Mouse (Mus musculus): ENCODE data around the gene Galnt6. TPM values are rescaled to one million over a fixed set of nuclear protein-coding genes. Genes with fewer than 3 reads are reported as not detected.
A peak's percentile ranks its signal among the peaks of the same experiment; 100 is the strongest.

The Galnt6 gene
- polyA plus RNA-seq, 1 experiment from 2014 or later = 0.14 TPM

DNA sequence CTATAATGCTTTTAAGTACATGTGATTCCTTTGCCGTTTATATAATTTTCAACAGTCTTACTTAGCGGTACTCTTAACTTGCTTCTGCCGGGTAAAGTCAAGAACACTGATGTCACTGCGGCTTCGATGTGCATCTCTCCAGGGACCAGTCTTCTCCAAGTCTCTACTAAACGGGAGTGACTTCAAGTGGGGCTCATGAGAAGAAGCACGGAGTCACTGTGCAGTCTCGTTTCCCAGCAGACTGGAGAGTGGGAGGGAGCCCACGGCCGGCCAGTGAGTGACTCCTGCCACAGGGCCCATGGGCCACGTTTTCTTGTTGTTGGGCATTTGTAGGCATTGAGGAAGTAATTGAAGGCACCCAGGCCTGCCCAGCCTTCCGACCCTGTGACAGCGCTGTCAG lies 38.7 kb upstream of the Galnt6 start:
- H3K9ac ChIP-seq (replicated peaks; ENCODE audit: low read length) = no peak overlapping the region
- H3K9me3 ChIP-seq (ENCODE audit: control insufficient read depth, low read length) = no peaks in the 10 kb centered on the region
- no peak for ATAC-seq (ENCODE audit: low FRiP score, low TSS enrichment)
- H3K36me3 ChIP-seq (ENCODE audit: control insufficient read depth, insufficient read depth, low read length) = peaks cover 13% of the 10 kb centered on the region
- H3K4me2 ChIP-seq (ENCODE audit: low read length) = no peak overlapping the region
- H3K27me3 ChIP-seq (ENCODE audit: control insufficient read depth, insufficient read depth, low read length) = no peaks in the 10 kb centered on the region
- no peak overlapping the region for H3K4me3 ChIP-seq (replicated peaks; ENCODE audit: low read depth, low read length)
- no peak for DNase-seq
- WGBS = 89% methylated on average over 13 of the region's 13 CpGs
- peaks cover 9% of the 10 kb centered on the region; the same call in 1 of the 2 replicates for H3K4me1 ChIP-seq (ENCODE audit: control insufficient read depth, insufficient read depth, low read length)
- no peak overlapping the region for H3K27ac ChIP-seq (replicated peaks; ENCODE audit: low read depth, low read length)

DNA sequence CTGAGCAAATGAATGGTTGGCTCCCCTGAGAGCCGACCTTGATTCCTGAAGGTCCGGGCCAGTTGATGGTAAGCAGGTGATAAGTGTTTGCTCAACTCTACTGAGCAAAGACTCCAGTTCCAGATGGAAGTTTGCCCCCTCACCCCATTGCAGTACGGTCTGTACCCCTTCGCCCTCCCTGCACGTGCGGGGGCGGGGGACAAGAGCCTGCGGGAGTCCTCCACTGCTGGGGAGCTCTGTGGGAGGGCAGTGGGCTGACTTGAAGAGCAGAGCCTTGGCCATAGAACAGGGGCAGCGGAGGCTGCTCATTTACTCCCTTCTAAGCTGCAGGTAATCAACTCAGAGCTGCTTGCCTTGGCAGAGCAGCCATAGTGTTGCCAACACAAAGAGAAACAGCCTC lies 37.6 kb upstream of the Galnt6 start:
- no peaks in the 10 kb centered on the region for H3K27me3 ChIP-seq (ENCODE audit: control insufficient read depth, insufficient read depth, low read length)

DNA sequence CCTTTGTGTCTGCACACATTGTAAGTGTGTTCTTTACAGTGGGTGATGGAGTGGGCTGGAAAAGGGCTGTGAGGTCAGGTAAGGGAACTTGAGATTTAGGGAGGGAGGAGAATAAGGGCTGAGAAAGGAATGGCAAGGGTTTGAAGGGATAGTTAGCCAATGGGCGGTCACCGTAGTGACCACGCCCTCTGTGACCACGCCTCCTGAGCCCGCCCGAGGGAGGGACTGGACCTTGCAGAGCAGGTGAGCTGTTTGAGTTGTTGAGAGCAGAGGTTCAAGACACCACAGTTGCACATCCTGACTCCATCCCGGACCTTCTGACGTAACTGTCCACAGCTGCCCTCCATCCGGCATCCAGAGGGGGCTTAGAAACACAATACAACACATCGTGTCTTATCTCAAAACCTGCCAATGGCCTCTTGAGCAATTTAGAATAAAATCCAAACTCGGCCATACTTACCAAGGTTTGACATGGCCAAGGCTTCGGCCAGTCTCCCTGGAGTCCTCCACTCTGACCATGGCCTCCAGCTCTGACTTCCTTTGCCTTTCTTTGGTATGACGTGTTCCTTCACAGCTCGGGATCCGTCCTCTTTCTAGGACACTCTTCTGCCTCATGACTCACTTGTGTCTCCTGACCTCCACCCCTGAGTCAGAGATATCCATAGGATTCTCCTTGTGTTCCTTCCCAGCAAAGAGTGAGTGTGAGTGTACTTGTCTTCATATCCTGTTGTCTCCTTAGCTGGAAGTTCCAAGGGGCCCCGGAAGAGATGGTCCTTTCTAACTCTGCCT lies 35.2 kb upstream of the Galnt6 start:
- H3K4me2 ChIP-seq (ENCODE audit: low read length) = no peak overlapping the region
- H3K27me3 ChIP-seq (ENCODE audit: control insufficient read depth, insufficient read depth, low read length) = no peaks in the 10 kb centered on the region
- H3K9ac ChIP-seq (replicated peaks; ENCODE audit: low read length) = no peak overlapping the region
- no peaks in the 10 kb centered on the region for H3K9me3 ChIP-seq (ENCODE audit: control insufficient read depth, low read length)
- H3K4me1 ChIP-seq (ENCODE audit: control insufficient read depth, insufficient read depth, low read length) = peaks cover 24% of the 10 kb centered on the region; the same call in 1 of the 2 replicates
- no peak for ATAC-seq (ENCODE audit: low FRiP score, low TSS enrichment)
- no peak overlapping the region for H3K27ac ChIP-seq (replicated peaks; ENCODE audit: low read depth, low read length)
- H3K36me3 ChIP-seq (ENCODE audit: control insufficient read depth, insufficient read depth, low read length) = peaks cover 13% of the 10 kb centered on the region; the same call in 1 of the 2 replicates
- no peak for DNase-seq
- 86% methylated on average over 16 of the region's 16 CpGs for WGBS
- H3K4me3 ChIP-seq (replicated peaks; ENCODE audit: low read depth, low read length) = no peak overlapping the region

More for the DNA sequence above, 37.6 kb upstream of the Galnt6 start:
- DNase-seq = no peak
- H3K36me3 ChIP-seq (ENCODE audit: control insufficient read depth, insufficient read depth, low read length) = peaks cover 13% of the 10 kb centered on the region
- no peak overlapping the region for H3K27ac ChIP-seq (replicated peaks; ENCODE audit: low read depth, low read length)
- 77% methylated on average over 9 of the region's 9 CpGs for WGBS
- H3K9me3 ChIP-seq (ENCODE audit: control insufficient read depth, low read length) = no peaks in the 10 kb centered on the region
- H3K4me1 ChIP-seq (ENCODE audit: control insufficient read depth, insufficient read depth, low read length) = peaks cover 14% of the 10 kb centered on the region; the same call in 1 of the 2 replicates
- H3K9ac ChIP-seq (replicated peaks; ENCODE audit: low read length) = no peak overlapping the region
- ATAC-seq (ENCODE audit: low FRiP score, low TSS enrichment) = no peak
- no peak overlapping the region for H3K4me2 ChIP-seq (ENCODE audit: low read length)
- H3K4me3 ChIP-seq (replicated peaks; ENCODE audit: low read depth, low read length) = no peak overlapping the region

DNA sequence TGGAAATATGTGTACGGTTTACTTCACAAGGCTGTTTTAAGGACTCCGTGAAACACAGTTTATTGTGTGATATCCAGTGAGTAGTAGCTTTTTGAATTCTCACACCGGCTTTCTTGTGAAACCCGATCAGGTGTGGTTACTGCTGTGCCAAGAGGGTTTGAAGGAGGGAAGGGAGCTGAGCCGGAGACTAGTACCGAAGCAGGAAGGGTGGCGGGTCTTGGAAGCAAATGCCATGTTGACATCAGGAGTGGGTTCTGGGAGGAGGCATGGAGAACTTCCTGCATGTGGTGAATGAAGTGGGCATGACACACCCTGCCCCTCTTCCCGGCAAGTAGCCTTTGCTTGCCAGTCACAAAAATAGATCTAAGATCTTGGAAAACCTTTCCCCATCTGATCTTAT lies 33.5 kb upstream of the Galnt6 start:
- Histone ChIP-seq H3K27me3 (ENCODE audit: control insufficient read depth, insufficient read depth, low read length) (no peaks in the 10 kb centered on the region), H3K27ac (replicated peaks; ENCODE audit: low read depth, low read length) (peak overlapping the region; percentile 93), H3K36me3 (ENCODE audit: control insufficient read depth, insufficient read depth, low read length) (0 out of 2 replicates have a peak, but pooled peaks cover 6% of the 10 kb centered on the region), H3K4me2 (ENCODE audit: low read length) (peak overlapping the region; percentile 73), H3K9me3 (ENCODE audit: control insufficient read depth, low read length) (no peaks in the 10 kb centered on the region), H3K9ac (replicated peaks; ENCODE audit: low read length) (peak overlapping the region; percentile 80), H3K4me3 (replicated peaks; ENCODE audit: low read depth, low read length) (peak overlapping the region; percentile 85), H3K4me1 (ENCODE audit: control insufficient read depth, insufficient read depth, low read length) (peaks cover 24% of the 10 kb centered on the region; the same call in 1 of the 2 replicates)
- WGBS = 46% methylated on average over 8 of the region's 8 CpGs
- DNase-seq (no peak), ATAC-seq (ENCODE audit: low FRiP score, low TSS enrichment) (no peak)

DNA sequence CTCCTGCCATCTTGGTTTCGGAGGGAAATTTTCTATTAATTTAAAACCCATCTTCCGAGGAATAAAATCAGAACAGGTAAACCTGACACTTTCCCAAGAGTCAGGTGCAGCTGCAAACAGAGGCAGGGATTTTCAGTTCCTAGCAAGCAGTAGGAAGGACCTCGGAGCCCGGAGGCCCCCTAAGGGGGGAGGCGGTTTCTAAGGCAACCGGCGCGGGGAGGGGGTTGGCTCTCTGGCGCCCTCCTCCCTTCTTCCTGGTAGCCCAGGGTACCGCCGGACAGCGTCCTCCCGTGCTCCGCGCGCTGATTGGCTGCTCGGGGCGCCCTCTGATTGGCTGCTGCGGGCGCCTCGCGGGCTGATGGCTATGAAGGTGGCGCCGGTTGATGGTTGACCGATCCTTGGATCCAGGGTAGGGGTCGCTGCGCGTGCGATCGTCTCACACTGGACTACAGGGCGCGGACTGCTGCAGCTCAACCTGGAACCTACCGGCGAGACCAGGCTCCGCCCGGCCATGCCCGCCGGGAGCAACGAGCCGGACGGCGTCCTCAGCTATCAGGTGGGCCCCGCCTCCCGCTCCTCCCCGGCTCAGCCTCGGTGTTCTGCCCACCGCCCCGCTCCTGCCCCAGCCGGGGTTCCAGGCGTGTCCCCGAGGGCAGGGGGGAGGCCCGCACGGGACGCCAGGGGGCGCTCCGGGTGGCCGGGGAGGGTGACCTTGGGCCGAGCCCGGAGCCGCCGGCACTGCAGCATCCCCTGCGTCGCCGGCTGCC lies 32.4 kb upstream of the Galnt6 start, which contains the start of gene Slc4a8:
TSS of gene Slc4a8 (plus strand) at position 329 of the 767 bp plus-strand sequence.
- 0 out of 2 replicates have a peak, but pooled peaks cover 5% of the 10 kb centered on the region for H3K36me3 ChIP-seq (ENCODE audit: control insufficient read depth, insufficient read depth, low read length)
- peak within 1 kb of the TSS; percentile 93 for H3K27ac ChIP-seq (replicated peaks; ENCODE audit: low read depth, low read length)
- peak within 1 kb of the TSS; percentile 73 for H3K4me2 ChIP-seq (ENCODE audit: low read length)
- under 1% methylated on average over 64 of the region's 64 CpGs for WGBS
- peak within 1 kb of the TSS; percentile 85 for H3K4me3 ChIP-seq (replicated peaks; ENCODE audit: low read depth, low read length)
- no peaks in the 10 kb centered on the region for H3K9me3 ChIP-seq (ENCODE audit: control insufficient read depth, low read length)
- DNase-seq = peak; percentile 97
- peak; percentile 95 for ATAC-seq (ENCODE audit: low FRiP score, low TSS enrichment)
- H3K4me1 ChIP-seq (ENCODE audit: control insufficient read depth, insufficient read depth, low read length) = peaks cover 24% of the 10 kb centered on the region; the same call in 1 of the 2 replicates
- no peaks in the 10 kb centered on the region for H3K27me3 ChIP-seq (ENCODE audit: control insufficient read depth, insufficient read depth, low read length)
- peak within 1 kb of the TSS; percentile 80 for H3K9ac ChIP-seq (replicated peaks; ENCODE audit: low read length)

DNA sequence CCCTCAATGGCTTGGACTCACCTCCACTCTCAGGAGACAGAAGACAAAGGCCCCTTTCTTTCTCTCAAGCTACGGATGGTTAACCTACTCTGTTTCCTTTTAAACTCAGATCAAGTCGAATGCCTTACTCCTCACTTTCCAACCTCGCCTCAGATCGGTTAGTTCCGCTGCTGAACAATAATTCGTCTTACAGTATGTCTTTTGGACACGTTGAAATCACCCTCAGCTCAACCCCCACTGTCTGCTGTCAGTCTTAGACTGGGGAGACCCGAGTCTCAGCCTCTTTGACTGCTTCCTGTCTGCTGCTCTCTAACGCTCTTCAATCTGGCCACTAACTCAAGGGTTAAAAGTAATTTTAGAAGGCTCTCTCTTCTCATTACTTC lies 31.9 kb upstream of the Galnt6 start:
- peak overlapping the region; percentile 27; the same call in 1 of the 2 replicates for H3K9ac ChIP-seq (replicated peaks; ENCODE audit: low read length)
- H3K27ac ChIP-seq (replicated peaks; ENCODE audit: low read depth, low read length) = peak overlapping the region; percentile 93
- H3K4me3 ChIP-seq (replicated peaks; ENCODE audit: low read depth, low read length) = peak overlapping the region; percentile 85
- H3K9me3 ChIP-seq (ENCODE audit: control insufficient read depth, low read length) = no peaks in the 10 kb centered on the region
- 0 out of 2 replicates have a peak, but pooled peaks cover 2% of the 10 kb centered on the region for H3K36me3 ChIP-seq (ENCODE audit: control insufficient read depth, insufficient read depth, low read length)
- peak overlapping the region; percentile 73 for H3K4me2 ChIP-seq (ENCODE audit: low read length)
- 6% methylated on average over 9 of the region's 9 CpGs for whole genome bisulfite sequencing
- no peaks in the 10 kb centered on the region for H3K27me3 ChIP-seq (ENCODE audit: control insufficient read depth, insufficient read depth, low read length)
- peaks cover 24% of the 10 kb centered on the region; the same call in 1 of the 2 replicates for H3K4me1 ChIP-seq (ENCODE audit: control insufficient read depth, insufficient read depth, low read length)
- no peak for DNase-seq
- no peak for ATAC-seq (ENCODE audit: low FRiP score, low TSS enrichment)

DNA sequence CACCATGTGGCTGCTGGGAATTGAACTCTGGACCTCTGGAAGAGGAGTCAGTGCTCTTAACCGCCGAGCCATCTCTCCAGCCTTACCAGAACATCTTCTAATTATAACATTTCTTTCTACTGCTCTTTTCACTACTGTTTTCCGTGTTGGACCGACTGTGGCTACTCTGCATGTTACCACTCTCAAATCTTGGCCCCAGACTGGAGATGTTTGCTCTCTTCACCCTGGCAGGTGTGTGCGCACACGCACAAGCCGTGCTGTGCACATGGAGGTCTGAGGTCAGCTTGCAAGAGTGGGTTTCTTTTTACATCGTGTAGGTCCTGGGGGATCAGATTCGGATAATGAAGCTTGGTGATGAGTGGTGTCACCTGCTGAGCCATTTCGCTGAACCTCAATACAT lies 30.1 kb upstream of the Galnt6 start:
- Histone ChIP-seq H3K4me2 (ENCODE audit: low read length) (no peak overlapping the region), H3K36me3 (ENCODE audit: control insufficient read depth, insufficient read depth, low read length) (no peaks in the 10 kb centered on the region), H3K27me3 (ENCODE audit: control insufficient read depth, insufficient read depth, low read length) (no peaks in the 10 kb centered on the region), H3K9ac (replicated peaks; ENCODE audit: low read length) (no peak overlapping the region), H3K4me1 (ENCODE audit: control insufficient read depth, insufficient read depth, low read length) (peaks cover 24% of the 10 kb centered on the region; the same call in 1 of the 2 replicates), H3K9me3 (ENCODE audit: control insufficient read depth, low read length) (no peaks in the 10 kb centered on the region), H3K27ac (replicated peaks; ENCODE audit: low read depth, low read length) (no peak overlapping the region), H3K4me3 (replicated peaks; ENCODE audit: low read depth, low read length) (no peak overlapping the region)
- no peak for ATAC-seq (ENCODE audit: low FRiP score, low TSS enrichment)
- WGBS = 90% methylated on average over 10 of the region's 10 CpGs
- DNase-seq = no peak

DNA sequence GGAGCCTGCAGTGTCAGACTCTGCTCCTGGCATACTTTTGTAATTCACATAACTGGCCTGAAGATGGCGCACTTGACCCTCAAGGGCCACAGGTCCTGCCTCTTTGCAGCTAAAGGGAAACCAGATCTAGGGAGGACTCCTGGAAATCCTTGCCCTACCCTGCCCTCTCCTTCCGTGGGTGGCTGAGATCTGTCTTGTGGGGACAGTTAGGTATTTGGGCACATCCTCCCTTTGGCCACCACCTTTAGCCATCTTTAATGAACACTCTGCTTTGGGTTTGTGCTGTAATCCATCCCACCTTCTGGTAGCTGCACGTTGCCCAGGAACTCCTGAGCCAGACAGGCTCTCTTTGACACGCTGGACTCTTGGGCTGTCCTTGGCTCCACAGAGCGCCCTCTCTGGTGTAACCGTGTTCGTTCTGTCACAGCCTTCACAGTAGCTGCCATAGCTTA lies 28.4 kb upstream of the Galnt6 start:
- Histone ChIP-seq H3K9ac (replicated peaks; ENCODE audit: low read length) (no peak overlapping the region), H3K27me3 (ENCODE audit: control insufficient read depth, insufficient read depth, low read length) (no peaks in the 10 kb centered on the region), H3K36me3 (ENCODE audit: control insufficient read depth, insufficient read depth, low read length) (no peaks in the 10 kb centered on the region), H3K9me3 (ENCODE audit: control insufficient read depth, low read length) (no peaks in the 10 kb centered on the region), H3K4me1 (ENCODE audit: control insufficient read depth, insufficient read depth, low read length) (peaks cover 12% of the 10 kb centered on the region; the same call in 1 of the 2 replicates), H3K27ac (replicated peaks; ENCODE audit: low read depth, low read length) (no peak overlapping the region), H3K4me2 (ENCODE audit: low read length) (no peak overlapping the region), H3K4me3 (replicated peaks; ENCODE audit: low read depth, low read length) (no peak overlapping the region)
- DNase-seq (peak; percentile 82), ATAC-seq (ENCODE audit: low FRiP score, low TSS enrichment) (no peak)
- WGBS = 1% methylated on average over 7 of the region's 7 CpGs

Data from midbrain, embryonic 14.5 days (tissue).